Mouse (Mus musculus) heart, adult 9 months (tissue): Measurements from ENCODE around the gene Sun1.

Experiments used
- DNase-seq, 2 experiments: peaks; one replicate each; pipeline ENCODE4 v3.0.0; 2022; ENCODE audit warnings: low spot score in 2 of 2

Gene Sun1

GRCm38 (mm10) chr5:139251736-139252080, 51.3 kb downstream of the Sun1 start:
- no peak for DNase-seq

- peak; percentile 99 to 100 for DNase-seq
These were observed 51.9 kb downstream of the Sun1 start, which contains the start of gene Get4 for GRCm38 (mm10) chr5:139252081-139252909. TSS of gene Get4 (plus strand) at chr5:139252324.

- DNase-seq = no peak
These were observed 52.4 kb downstream of the Sun1 start for GRCm38 (mm10) chr5:139252910-139253245.

- DNase-seq = peak; percentile 13 to 25
These were observed 52.9 kb downstream of the Sun1 start for GRCm38 (mm10) chr5:139253301-139253741.

- no peak for DNase-seq
These were observed 54.5 kb downstream of the Sun1 start for GRCm38 (mm10) chr5:139254938-139255337.

- DNase-seq = peak; percentile 25 to 33
These were observed 55.3 kb downstream of the Sun1 start for GRCm38 (mm10) chr5:139255777-139256176.

- no peak for DNase-seq
These were observed 55.9 kb downstream of the Sun1 start for GRCm38 (mm10) chr5:139256211-139256765.

- no peak for DNase-seq
These were observed 56.8 kb downstream of the Sun1 start for GRCm38 (mm10) chr5:139257265-139257664.

- no peak for DNase-seq
These were observed 57.4 kb downstream of the Sun1 start for GRCm38 (mm10) chr5:139257818-139258217.

- DNase-seq = no peak
These were observed 58.1 kb downstream of the Sun1 start for GRCm38 (mm10) chr5:139258371-139259035.

- peak in 1 of 2 experiments; percentile 23 for DNase-seq
These were observed 59.4 kb downstream of the Sun1 start for GRCm38 (mm10) chr5:139259853-139260252.

- no peak for DNase-seq
These were observed 61.0 kb downstream of the Sun1 start for GRCm38 (mm10) chr5:139261403-139261802.

- DNase-seq = no peak
These were observed 67.2 kb downstream of the Sun1 start for GRCm38 (mm10) chr5:139267661-139268060.

GRCm38 (mm10) chr5:139270806-139271521, 70.5 kb downstream of the Sun1 start:
- no peak for DNase-seq

- no peak for DNase-seq
These were observed 71.6 kb downstream of the Sun1 start for GRCm38 (mm10) chr5:139271994-139272554.

GRCm38 (mm10) chr5:139277287-139277686, 76.8 kb downstream of the Sun1 start:
- DNase-seq = no peak

- DNase-seq = no peak
These were observed 81.1 kb downstream of the Sun1 start for GRCm38 (mm10) chr5:139281373-139282112.

GRCm38 (mm10) chr5:139282191-139282590, 81.8 kb downstream of the Sun1 start:
- DNase-seq = peak; percentile 63 to 75

- DNase-seq = no peak
These were observed 83.2 kb downstream of the Sun1 start for GRCm38 (mm10) chr5:139283460-139284180.

GRCm38 (mm10) chr5:139285383-139286067, 85.1 kb downstream of the Sun1 start:
- no peak for DNase-seq
